Mouse (Mus musculus) neural tube, postnatal 0 days (tissue): Measurements from ENCODE around the gene Vmn1r194. TPM values are rescaled to one million over a fixed set of nuclear protein-coding genes. Genes with fewer than 3 reads are reported as not detected.

ENCODE experiments used
- microRNA-seq: library from miRNA; unstranded; fragments of <30 nt; microRNA quantifications from one replicate; pipeline ENCODE4, GENCODE M21; 2016
- polyA plus RNA-seq: library from polyadenylated mRNA; unstranded; fragments of >200 nt; fragmentation: Nextera tagmentation; extraction: Ambion mirVana; gene quantifications from 2 replicates; pipeline ENCODE4 v1.2.1, GENCODE M21; 2015

Vmn1r194 gene
- not detected in 2 replicates for polyA plus RNA-seq

GRCm38 (mm10) chr13:22243915-22244314 is at the start of gene Vmn1r194:
Vmn1r194 (plus strand) TSS chr13:22244215.

GRCm38 (mm10) chr13:22223060-22223459 is 21.0 kb upstream of the Vmn1r194 start, which contains the start of gene Vmn1r193:
Vmn1r193 (minus strand) TSS chr13:22223160.

GRCm38 (mm10) chr13:22270222-22270621 is 26.2 kb downstream of the Vmn1r194 start, which contains the start of gene Vmn1r195:
Vmn1r195 (plus strand) TSS chr13:22270522.

GRCm38 (mm10) chr13:22289620-22290019 is 45.6 kb downstream of the Vmn1r194 start, which contains the start of gene Vmn1r196:
Vmn1r196 (plus strand) TSS chr13:22289920.

Small RNA genes within 50 kb of the gene (microRNA-seq; reads per million reads assigned to microRNA genes)
- gene Gm23282 = not detected
- gene Gm25084 = not detected

Other genes starting within 250 kb of the Vmn1r194 start
- gene Prss16, start 234.5 kb upstream of the Vmn1r194 start, polyA plus RNA-seq = 0.21 and 0.29 TPM in 2 replicates
- gene Hist1h2ah, start 208.6 kb upstream of the Vmn1r194 start, polyA plus RNA-seq = 4.0 TPM in 1 of 2 replicates, not detected in the other
- gene Hist1h2bk, start 208.3 kb upstream of the Vmn1r194 start, polyA plus RNA-seq = not detected in 2 replicates
- gene Hist1h4i, start 202.9 kb upstream of the Vmn1r194 start, polyA plus RNA-seq = 3.4 and 3.5 TPM in 2 replicates
- not detected in 2 replicates for gene Hist1h2ag, start 201.3 kb upstream of the Vmn1r194 start, polyA plus RNA-seq
- 1.9 TPM in 1 of 2 replicates, not detected in the other for gene Hist1h2bj, start 201.0 kb upstream of the Vmn1r194 start, polyA plus RNA-seq
- not detected in 2 replicates for gene Vmn1r188, start 159.8 kb upstream of the Vmn1r194 start, polyA plus RNA-seq
- gene Vmn1r189, start 138.4 kb upstream of the Vmn1r194 start, polyA plus RNA-seq = not detected in 2 replicates
- gene Vmn1r191, start 60.2 kb upstream of the Vmn1r194 start, polyA plus RNA-seq = not detected in 2 replicates
- gene Vmn1r192, start 53.1 kb upstream of the Vmn1r194 start, polyA plus RNA-seq = not detected in 2 replicates
- not detected in 2 replicates for gene Vmn1r193, start 21.1 kb upstream of the Vmn1r194 start, polyA plus RNA-seq
- not detected in 2 replicates for gene Vmn1r195, start 26.3 kb downstream of the Vmn1r194 start, polyA plus RNA-seq
- gene Vmn1r196, start 45.7 kb downstream of the Vmn1r194 start, polyA plus RNA-seq = not detected in 2 replicates
- not detected in 2 replicates for gene Vmn1r197, start 80.4 kb downstream of the Vmn1r194 start, polyA plus RNA-seq
- not detected in 2 replicates for gene Vmn1r198, start 106.1 kb downstream of the Vmn1r194 start, polyA plus RNA-seq
- gene Vmn1r199, start 135.6 kb downstream of the Vmn1r194 start, polyA plus RNA-seq = not detected in 2 replicates
- gene Vmn1r200, start 146.2 kb downstream of the Vmn1r194 start, polyA plus RNA-seq = 0.04 TPM in 1 of 2 replicates, not detected in the other
- gene Vmn1r201, start 227.7 kb downstream of the Vmn1r194 start, polyA plus RNA-seq = not detected in 2 replicates